Mouse (Mus musculus): ENCODE results near the gene Lrp11.

DNA sequence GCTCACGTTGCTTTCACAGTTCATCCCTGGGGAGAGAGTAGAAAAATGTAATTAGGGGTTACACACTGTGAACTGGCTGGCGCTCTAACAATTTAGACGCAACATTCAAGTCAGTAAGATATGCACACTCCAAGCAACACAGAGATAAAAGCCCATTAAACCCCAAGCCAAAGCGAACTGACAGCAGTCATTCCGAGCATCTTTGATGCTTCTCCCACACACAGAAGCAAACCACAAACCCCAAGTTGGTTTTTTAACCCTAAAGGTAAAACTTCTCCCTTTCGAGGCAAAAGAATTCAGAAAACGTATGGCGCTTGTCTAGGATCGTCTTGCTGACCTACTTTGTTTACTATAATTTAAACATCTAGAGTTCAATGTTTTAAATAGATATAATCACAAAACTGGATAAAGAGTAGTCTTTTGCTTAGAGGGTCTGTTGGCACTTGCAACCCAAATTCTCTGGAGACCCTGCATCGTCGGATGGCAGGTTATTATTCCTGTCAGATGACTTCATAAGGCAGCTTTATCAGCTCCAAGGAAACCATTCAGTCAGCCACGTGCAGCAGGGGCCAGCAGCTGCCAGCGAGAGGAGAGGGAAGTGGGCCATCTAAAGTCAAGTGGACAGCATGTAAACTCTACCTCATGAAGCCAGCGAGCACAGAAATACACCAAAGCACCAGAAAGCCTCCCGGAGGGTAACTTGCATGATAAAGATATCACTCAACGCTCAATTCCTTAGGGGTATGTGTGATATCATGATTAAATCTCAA is 41.5 kb downstream of the Lrp11 start:
- TF ChIP-seq CTCF (IDR thresholded peaks at IDR 0.05; ENCODE audit: low read depth, low read length), result no peak
- no peak for TF ChIP-seq POLR2A (IDR thresholded peaks at IDR 0.05; ENCODE audit: borderline replicate concordance, low read depth, low read length)
